Mouse (Mus musculus): ENCODE measurements at regions not wholly inside any gene's neighbourhood (a gene's known extent, or its start where the extent isn't known, plus 50 kb on each side); places are given as distances from the start of the nearest gene placed in this dataset.

DNA sequence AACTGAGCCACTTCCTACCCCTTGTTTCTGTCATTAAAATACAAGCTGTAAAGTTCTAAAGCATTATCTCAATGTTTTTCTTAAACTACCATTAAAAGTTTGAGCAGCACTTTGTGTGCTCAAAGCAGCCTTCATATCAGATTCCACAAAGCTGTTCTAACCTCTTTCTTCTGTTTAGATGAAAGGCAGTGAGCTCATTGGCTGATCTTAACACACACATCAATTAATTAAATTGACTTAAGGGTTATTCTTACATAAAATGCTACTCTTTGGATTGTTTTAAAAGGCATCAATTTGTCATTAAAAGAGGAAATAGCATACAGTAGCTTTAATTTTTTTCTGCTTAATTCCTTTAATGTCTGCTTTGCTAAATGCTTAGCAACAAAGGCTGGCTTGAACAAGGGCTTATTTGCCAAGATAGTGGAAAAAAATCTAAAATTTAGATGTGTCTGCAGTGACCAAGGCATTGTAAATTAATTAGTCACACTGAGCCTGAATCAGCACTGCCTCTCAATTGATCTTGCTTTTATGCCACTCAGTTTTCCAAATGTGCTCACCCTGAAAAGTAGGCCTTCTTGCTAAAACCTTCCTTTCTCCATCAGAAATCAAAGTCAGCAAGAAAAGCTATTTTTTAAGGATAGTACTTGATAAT is 777.5 kb downstream of the Tmem114 start:
- no peak for DNase-seq (ENCODE audit: low spot score)

DNA sequence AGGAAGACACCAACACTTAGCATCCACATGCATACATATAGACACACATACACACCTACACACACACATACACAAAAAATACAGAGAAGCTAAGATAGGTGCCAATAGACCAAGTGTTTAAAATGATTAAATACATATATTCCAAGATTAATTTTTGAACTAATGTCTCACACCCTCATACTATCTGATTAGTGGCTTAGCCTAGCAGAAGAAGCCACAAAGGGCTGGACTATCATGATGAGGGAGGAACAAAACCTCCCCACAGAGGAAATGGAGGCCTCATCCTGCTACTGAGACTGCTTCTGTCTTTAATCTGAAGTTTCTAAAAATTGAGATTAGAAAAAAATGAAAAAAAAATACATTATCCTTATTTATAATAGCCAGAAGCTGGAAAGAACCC is 780.6 kb downstream of the Tmem114 start:
- no peak for DNase-seq (ENCODE audit: low spot score)

DNA sequence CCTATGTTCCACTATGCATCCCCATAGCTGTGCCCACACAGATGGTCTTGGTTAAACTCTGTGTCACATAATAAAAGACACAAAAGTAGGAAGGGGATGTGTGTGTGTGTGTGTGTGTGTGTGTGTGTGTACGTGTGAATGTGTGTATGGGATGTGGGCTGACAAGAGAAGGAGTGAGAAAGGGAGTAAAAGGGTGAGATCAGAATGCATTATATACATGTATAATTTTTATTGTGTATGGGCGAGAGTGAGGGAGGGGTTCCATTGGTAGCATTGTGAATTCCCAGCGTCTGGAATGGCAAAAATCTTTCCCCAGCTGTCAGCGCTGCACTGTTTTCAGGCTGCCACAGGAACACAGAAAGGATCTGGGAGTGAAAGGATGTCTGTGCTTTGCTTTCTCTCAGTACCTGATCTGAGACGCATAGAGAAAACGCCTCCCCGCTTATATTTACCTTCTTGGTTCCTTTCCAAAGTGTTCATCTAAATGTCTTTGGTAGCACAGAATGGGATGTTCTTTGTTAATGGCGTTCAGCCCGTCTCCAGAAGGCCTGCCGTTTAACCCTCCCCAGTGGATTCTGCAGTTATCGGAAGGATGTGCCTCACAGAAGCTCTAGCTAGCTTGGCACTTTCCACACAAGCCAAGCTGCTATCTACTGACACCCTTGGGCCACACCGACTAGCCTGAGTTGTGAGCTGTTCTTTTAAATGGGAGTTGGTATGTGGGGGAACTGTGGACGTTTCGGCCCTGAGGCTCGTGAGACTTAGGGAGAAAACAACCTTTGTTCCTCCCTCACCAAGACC is 785.8 kb downstream of the Tmem114 start:
- DNase-seq (ENCODE audit: low spot score): no peak

DNA sequence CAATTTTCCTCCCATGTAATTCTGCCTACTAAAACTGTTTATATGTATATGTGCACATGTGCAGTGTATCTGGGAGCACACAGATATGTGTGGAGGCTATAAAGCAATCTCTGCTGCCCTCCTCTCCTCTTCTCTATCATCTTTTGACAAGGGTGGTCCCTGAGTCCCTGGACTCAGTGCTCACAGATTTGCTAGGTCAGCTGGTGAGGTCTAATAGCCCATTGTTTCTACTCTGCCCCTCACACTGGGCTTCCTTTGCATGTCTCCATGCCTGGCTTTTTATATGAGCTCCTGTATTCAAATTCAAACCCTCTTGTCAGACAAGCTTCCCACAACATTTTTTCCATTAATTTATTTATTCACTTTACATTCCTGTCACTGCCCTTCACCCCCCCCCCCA is 786.9 kb downstream of the Tmem114 start:
- no peak for DNase-seq (ENCODE audit: low spot score)

DNA sequence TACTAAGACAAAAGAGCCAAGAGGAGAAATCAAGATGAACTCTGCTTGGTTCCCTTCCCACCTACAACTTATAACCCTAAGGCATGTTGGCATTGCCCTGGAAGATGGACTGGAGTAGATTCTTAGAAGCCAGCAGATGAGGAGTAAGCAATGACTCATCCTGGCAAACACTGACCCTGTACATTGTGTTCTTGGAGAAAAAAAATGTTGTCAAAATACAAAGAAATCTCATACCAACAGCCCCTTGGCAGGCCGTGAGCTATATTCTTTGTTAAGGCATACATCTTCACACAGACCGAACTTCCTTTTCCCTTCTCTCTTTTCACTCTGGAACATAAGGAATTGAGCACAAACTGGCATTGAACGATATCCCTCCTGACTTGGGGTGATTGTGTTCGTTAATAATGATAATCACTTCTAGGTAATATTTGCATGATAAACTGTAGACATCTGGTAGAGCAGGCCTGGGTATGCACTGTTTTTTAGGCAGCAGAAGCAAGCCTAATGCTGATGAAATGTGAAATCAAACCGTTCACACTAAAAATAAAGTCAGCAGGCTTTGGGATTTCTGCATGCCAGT is 787.7 kb downstream of the Tmem114 start:
- DNase-seq (ENCODE audit: low spot score): no peak

DNA sequence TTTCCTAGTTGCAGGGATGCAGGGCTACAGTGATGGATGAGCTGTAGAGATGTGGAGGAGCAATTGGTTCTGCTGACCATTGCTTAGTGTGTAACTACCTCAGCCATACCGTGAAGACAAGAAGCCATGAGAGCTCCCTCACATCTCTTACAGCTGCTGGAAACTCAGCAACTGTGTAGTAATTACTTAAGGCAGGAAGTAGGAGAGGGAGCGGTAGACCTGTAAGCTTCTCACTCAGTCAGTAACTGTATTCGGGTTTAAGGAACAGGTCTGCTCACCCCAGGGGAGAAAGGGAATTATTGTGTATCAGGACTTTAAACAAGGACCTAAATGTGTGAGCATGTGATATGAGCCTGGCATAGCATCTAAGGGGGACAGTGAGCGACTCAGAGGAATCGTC is 788.6 kb downstream of the Tmem114 start:
- DNase-seq (ENCODE audit: low spot score): no peak

DNA sequence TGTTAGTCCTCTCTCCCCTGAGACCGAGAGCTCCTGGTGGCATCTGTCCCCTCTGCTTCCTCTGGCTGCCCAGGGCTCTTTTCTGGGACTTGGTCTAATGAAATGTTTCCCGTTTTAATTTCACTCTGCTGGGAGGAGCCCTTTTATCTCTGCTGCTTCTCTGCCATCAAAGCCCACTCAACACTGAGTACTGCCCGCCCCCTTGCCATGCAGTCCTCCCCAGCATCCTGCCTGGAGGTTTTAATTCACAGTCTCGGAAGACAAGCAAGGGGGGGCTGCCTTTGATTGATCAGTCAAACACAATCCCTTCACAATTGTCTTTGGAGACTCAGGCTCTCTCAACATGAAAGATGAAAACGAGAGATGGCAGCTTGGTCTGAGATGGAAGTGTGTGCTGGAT is 792.5 kb downstream of the Tmem114 start:
- DNase-seq (ENCODE audit: low spot score): no peak

DNA sequence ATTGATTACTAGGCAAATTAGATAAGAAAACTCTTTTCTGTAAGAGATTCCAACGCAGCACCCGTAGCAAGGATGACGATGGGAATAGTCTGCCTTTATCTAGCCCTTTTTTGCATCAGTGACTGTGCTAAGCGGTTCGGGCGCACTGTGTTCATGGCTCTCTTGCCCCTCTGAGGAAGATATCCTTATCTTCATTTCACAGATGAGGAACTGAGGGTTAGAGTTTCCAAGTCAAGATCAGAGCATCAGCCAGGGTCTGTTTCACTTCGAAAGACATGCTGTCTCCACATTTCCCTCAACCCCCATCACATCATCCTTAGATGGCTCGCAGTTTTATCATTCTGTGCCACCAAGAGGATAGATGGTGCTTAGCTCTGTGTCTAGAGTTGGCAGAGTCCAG is 796.6 kb downstream of the Tmem114 start:
- DNase-seq (ENCODE audit: low spot score): no peak

DNA sequence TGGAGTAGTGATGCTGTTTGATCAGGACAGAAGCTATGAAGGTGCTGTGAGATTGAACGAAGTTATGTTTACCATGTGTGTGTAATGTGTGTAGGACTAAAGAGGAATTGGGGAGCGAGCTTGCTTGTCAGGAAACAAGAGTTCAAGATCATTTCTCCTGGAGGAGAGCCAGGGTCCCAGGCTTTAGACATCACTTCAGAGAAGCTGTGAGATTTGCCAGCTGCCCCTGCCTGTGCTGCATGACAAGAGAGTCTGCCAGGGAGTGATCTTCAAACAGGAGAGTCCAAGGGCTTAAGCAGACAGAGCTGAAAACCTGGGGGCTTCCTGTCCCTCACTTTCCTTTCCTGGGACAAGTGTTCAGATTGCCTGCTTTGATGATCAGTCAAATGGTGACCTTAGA is 818.3 kb downstream of the Tmem114 start:
- DNase-seq (ENCODE audit: low spot score): no peak

DNA sequence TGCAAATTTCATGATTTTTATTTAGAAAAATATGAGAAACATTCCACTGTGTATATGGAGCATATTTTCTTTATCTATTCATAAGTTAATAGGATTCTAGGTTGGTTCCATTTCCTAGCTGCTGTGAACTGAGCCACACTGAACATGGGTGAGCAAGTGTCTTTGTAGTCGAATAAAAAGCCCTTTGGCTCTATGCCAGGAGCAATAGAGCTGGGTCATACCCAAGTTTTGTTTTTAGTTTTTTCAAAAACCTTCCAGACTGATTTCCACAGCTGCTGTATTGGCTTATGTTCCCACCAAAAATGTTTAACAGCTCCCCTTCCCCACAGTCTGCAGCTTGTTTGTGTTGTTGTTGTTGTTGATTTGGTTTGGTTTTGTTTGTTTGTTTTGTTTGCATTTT is 822.5 kb downstream of the Tmem114 start:
- peak; percentile 19 for DNase-seq (ENCODE audit: low spot score)

DNA sequence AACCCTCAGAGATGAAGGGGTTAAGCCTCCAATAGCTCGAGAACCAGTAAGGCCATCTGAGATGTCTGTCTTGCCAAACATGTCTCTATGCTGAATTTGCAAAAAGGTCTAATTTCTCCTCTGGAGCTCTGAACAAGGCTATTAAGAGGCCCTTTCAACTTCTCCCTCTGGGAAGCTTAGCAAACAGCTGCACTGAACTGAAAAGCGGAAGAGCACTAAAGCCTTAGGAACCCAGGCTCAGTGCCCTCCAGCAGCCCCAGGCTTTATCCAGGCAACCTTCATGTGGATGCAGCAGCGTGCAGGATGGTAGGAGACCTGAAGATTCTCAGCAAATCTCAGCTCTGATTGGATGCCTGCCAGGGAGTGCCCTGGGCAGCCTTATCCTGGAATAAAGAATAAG is 850.1 kb downstream of the Tmem114 start:
- peak; percentile 4 for DNase-seq (ENCODE audit: low spot score)

DNA sequence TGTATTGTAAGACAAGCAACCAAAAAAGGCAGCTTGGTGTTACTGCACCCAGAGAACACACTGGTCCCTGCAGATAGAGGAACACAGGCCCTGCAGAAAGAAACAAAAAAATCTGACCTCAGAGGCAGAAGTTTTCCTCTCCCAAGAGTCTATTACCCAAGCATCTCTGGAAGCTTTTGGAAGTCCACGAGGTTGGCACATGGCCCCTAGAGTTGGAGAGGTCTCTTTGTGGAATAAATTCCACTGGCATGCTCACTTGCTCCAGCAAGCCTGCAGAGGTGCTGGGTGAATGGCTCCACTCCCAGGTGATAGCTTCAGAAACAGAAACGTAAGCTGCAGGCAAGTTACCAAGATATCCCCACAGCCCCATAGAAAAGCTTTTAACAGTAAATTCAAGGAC is 864.1 kb downstream of the Tmem114 start:
- DNase-seq (ENCODE audit: low spot score): no peak

DNA sequence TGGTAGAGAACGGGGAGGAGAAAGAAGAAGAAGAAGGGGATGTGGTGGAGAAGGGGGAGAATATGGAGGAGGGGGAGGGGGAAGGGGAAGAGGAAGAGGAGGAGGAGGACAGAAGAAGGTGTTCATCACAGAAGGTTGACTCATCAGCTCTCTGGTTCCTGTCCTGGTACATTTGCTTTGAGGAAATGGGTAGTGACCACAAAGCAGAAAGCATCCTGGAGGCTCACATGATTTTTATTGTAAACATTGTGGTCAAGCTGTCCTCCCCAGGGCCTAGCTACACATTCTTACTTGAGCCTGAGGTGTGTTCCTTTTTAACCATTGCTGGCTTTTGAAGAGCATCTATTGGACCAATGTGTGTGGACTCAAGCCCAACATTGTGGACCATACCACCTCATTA is 865.8 kb downstream of the Tmem114 start:
- DNase-seq (ENCODE audit: low spot score): no peak

DNA sequence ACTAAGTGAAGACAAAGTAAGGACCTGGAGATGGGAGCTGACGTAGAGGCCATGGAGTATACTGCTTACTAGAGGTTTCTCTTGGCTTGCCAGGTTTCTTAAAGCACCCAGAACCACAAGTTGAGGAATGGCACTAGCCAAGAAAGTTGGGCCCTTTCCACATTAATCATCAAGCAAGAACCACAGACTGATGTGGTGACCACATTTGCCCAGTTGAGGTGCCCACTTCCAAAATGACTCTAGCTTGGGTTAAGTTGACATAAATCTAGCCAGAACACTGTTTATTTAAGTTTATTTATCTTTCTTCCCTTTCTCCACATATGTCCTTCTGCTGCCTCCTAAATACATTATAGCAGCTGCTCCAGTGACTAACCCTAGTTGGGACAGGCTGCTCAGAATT is 866.3 kb downstream of the Tmem114 start:
- DNase-seq (ENCODE audit: low spot score): no peak

DNA sequence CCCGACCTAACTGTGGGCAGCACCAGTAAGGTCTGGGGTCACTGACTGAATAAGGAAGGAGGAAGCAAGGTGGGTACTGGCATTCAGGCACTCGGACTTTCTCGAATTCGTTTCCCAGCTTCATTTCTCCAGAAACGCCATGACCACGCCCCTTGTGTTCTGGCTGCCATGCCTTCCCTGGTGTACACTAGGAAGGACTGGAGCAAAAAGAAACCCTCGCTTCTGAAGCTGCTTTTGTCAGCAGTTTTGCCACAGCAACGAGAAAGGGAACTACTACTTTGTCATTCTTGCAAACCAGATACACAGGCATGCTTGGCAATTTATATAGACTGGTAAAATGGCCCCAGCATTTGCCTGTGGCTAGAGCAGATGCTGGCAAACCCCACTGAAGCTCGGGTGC is 869.0 kb downstream of the Tmem114 start:
- DNase-seq (ENCODE audit: low spot score): no peak

DNA sequence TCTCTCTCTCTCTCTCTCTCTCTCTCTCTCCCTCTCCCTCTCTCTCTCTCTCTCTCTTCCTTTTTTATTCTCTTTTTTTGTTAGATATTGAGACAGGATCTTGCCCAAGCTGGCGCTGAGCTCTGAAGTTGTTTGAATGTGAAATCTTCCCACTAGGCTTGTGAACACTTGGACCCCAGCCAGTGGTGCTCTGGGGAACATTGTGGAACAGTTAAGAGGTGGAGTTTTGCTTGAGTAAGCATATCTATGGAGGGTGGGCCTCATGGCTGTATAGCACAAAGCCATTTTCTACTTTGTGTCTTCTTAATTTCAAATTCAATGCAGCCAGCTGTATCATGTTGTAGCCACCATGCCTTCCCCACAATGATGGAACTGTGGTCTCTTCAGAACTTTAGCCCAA is 875.4 kb downstream of the Tmem114 start:
- DNase-seq (ENCODE audit: low spot score): no peak

DNA sequence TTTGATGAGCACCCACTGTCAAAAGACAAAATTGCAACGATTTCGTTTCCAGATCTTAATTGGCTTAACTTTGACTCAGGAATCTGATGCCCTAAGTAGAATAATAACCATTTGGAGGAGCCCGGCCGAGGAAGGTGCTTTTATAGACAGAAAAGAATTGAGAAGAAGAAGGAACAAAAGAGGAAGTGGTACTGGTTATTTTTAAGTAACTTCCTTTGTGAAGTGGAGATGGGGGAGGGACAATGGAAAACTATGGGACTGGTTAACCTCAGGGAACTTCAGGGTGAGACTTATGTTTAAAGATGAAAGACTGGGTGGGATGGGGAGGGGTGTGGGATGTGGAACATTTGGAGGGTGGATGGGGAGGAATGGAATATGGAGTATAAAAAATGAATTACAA is 880.9 kb downstream of the Tmem114 start:
- DNase-seq (ENCODE audit: low spot score): no peak

DNA sequence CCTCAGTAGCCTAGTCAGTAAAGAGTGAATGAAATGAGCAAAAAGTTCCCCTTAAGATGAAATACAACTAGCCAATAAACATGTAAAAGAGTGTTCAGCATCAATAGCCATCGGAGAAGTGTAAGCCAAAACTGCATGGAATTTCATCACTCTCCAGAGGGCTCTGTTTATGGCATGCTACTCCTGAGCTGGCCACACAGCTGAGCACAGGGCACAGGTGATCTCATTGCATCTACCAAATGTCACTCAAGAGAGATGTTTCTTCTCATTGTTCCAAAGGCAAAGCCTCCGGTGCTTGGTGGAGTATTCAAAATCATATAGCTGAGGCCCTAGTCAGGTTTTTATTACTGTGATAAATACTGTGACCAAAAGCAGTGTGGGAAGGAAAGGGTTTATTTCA is 895.1 kb downstream of the Tmem114 start:
- DNase-seq (ENCODE audit: low spot score): no peak

DNA sequence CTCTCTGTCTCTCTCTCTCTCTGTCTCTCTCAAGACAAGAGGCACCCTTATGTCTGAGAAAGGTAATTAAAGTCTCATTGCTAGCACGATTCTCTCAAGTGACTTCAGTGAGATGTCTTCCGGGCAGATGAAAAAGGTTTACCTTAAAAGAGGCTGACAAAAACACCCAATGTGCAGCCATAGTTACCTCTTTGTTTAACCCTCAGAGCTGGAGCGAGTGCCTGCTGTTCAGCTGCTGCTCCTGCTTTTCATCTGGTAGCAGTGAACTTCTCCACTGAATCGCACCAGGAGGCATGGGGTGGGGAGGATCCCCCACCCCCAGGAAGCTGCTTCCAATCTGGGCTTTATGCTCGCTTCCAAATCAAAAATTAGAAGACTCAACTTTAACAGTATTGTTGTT is 896.0 kb downstream of the Tmem114 start:
- no peak for DNase-seq (ENCODE audit: low spot score)

DNA sequence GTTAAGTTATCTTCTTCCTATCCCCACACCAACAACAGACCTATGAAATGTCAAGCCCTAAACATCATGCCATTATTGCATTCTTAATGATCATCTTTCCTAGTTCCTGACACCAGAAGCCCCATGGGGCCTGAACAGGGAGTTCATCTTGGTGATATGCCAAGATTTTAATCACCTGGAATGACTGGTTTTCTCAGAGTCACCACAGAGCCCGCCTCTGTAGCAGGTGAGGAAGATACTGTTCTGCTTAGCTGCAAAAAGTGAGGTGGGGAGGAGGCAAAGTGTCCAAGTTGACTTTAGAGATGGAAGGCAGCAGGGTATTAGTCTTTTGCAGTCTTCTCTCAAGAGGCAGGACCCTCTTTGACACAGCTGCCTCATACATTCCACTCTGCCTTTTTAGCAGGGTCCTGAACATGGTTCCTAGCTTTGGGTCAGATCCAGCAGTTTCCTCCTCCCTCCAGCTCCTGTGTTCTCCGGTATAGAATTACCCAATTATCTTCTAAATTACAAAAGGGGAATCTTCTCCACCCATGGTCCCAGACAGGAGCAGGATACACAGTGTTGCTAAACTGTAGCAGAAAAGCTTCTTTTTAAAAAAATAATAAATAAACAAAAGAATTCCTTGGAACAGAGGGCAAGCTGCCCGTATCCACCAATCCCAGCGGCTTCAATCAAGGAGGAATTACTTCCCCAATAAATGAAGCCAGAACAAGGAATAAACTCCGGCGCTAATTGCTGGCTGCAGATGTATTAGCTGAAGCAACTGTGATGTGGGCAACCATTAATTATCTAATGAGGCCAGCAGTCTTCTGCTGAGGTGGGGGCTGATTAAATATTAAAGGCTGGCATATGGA is 896.8 kb downstream of the Tmem114 start:
- no peak for DNase-seq (ENCODE audit: low spot score)

DNA sequence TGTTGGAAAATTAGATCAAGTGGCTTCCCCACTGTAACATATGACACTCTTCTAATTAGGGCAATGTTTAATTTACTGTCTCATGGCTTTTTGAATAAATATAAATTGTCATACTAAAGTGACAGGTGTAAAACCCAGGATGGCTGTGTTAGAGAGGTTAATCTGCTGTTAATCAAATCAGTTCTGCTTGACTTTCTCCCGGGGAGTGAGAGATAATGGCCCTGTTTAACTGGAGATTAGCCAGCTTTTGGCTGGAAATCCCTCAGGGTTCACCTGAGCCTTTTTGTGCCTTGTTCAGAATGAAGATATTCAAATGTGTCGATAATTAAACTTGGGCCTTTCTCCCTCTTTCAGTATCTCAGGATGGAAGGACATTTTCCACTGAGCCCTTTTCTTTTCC is 906.2 kb downstream of the Tmem114 start:
- DNase-seq (ENCODE audit: low spot score): no peak

Data from ovary, postnatal 14 days (tissue).